Mouse (Mus musculus): Measurements from ENCODE around the gene Lrrc63.

- no peak for TF ChIP-seq EP300 (IDR thresholded peaks at IDR 0.05; ENCODE audit: low read depth)
- no peak for TF ChIP-seq CTCF (IDR thresholded peaks at IDR 0.05; ENCODE audit: low read depth)
These were observed 23.8 kb upstream of the Lrrc63 start for GRCm38 (mm10) chr14:75154481-75154880.
